ENCODE assay signal across 11 mouse cellular contexts in genomic region chr14:54191594-54192461, GRCm38 (mm10).
DNase-seq lines count a peak whose midpoint lies in the region; ATAC-seq and TF ChIP-seq lines count a peak whose summit lies in the region.
"Had no signal": no experiment of that assay in that cellular context is flagged by ENCODE, and none has a peak within 500 bp of the region (broad histone marks: within the 10 kb centered on the region; RNA-seq: fewer than 3 reads in every experiment).

No protein-coding gene starts in this region.

- H3K27ac ChIP-seq in midbrain, embryonic 13.5 days: peak overlapping the region; percentile 37
- no peak overlapping the region for H3K27ac ChIP-seq in midbrain, embryonic 10.5 days (replicated peaks)
- H3K27ac ChIP-seq in forebrain, embryonic 12.5 days: 0 out of 2 replicates have a peak overlapping the region, but pooled peaks have one; percentile 31
- peak overlapping the region; percentile 62 for H3K27ac ChIP-seq in hindbrain, embryonic 13.5 days
- peak overlapping the region; percentile 73 for H3K27ac ChIP-seq in left cerebral cortex, adult 2 months
- H3K27ac ChIP-seq: macrophage had no signal

- TF ChIP-seq CTCF in left cerebral cortex, adult 2 months (IDR thresholded peaks at IDR 0.05): no peak

- H3K4me2 ChIP-seq in midbrain, embryonic 13.5 days (replicated peaks): no peak overlapping the region
- peak overlapping the region; percentile 17; the same call in 1 of the 2 replicates for H3K4me2 ChIP-seq in forebrain, embryonic 12.5 days
- H3K4me2 ChIP-seq in hindbrain, embryonic 13.5 days: peak overlapping the region; percentile 21; the same call in 1 of the 2 replicates

- H3K4me3 ChIP-seq in midbrain, embryonic 13.5 days (replicated peaks): no peak overlapping the region
- no peak overlapping the region for H3K4me3 ChIP-seq in midbrain, embryonic 10.5 days
- no peak overlapping the region for H3K4me3 ChIP-seq in forebrain, embryonic 12.5 days (replicated peaks)
- H3K4me3 ChIP-seq in hindbrain, embryonic 13.5 days: no peak overlapping the region
- no peak overlapping the region for H3K4me3 ChIP-seq in left cerebral cortex, adult 2 months
- H3K4me3 ChIP-seq: erythroblast, embryonic 14.5 days had no signal

- ATAC-seq in midbrain, embryonic 13.5 days: peak; percentile 57; the same call in 1 of the 2 replicates
- ATAC-seq in forebrain, embryonic 12.5 days (ENCODE audit: low FRiP score): 0 out of 2 replicates have a peak, but pooled peaks have one; percentile 46
- ATAC-seq in hindbrain, embryonic 13.5 days (ENCODE audit: low FRiP score): peak; percentile 52
- ATAC-seq in megakaryocyte-erythroid progenitor cell, adult 5-6 weeks (replicated peaks; ENCODE audit: low FRiP score, low TSS enrichment, poor library complexity, severe bottlenecking): no peak

- H3K4me1 ChIP-seq in midbrain, embryonic 13.5 days (replicated peaks): peaks cover 41% of the 10 kb centered on the region
- H3K4me1 ChIP-seq in midbrain, embryonic 10.5 days: peaks cover 39% of the 10 kb centered on the region
- H3K4me1 ChIP-seq in forebrain, embryonic 12.5 days: peaks cover 34% of the 10 kb centered on the region
- peaks cover 53% of the 10 kb centered on the region for H3K4me1 ChIP-seq in hindbrain, embryonic 13.5 days (replicated peaks)

- intact Hi-C loops in left cerebral cortex, adult 2 months (cut with DNase I): no loop called here

- no peaks in the 10 kb centered on the region for H3K9me3 ChIP-seq in midbrain, embryonic 13.5 days
- no peaks in the 10 kb centered on the region for H3K9me3 ChIP-seq in midbrain, embryonic 10.5 days (replicated peaks)
- H3K9me3 ChIP-seq in forebrain, embryonic 12.5 days: no peaks in the 10 kb centered on the region
- no peaks in the 10 kb centered on the region for H3K9me3 ChIP-seq in hindbrain, embryonic 13.5 days
- H3K9me3 ChIP-seq: G1E had no signal

- H3K27me3 ChIP-seq in midbrain, embryonic 13.5 days: no peaks in the 10 kb centered on the region
- no peaks in the 10 kb centered on the region for H3K27me3 ChIP-seq in midbrain, embryonic 10.5 days (ENCODE audit: low read depth, poor library complexity, severe bottlenecking)
- H3K27me3 ChIP-seq in forebrain, embryonic 12.5 days: no peaks in the 10 kb centered on the region; the same call in 1 of the 2 replicates
- H3K27me3 ChIP-seq in hindbrain, embryonic 13.5 days: no peaks in the 10 kb centered on the region

- H3K36me3 ChIP-seq in midbrain, embryonic 13.5 days: no peaks in the 10 kb centered on the region
- H3K36me3 ChIP-seq in midbrain, embryonic 10.5 days: no peaks in the 10 kb centered on the region
- H3K36me3 ChIP-seq in forebrain, embryonic 12.5 days (replicated peaks): no peaks in the 10 kb centered on the region
- H3K36me3 ChIP-seq in hindbrain, embryonic 13.5 days: no peaks in the 10 kb centered on the region
- H3K36me3 ChIP-seq: G1E had no signal

- 52% methylated on average over 18 of the region's 18 CpGs for WGBS in midbrain, embryonic 13.5 days
- WGBS in midbrain, embryonic 10.5 days: 82% methylated on average over 18 of the region's 18 CpGs
- WGBS in forebrain, embryonic 12.5 days: 50% methylated on average over 18 of the region's 18 CpGs
- 45% methylated on average over 18 of the region's 18 CpGs for WGBS in hindbrain, embryonic 13.5 days

- no peak for DNase-seq in midbrain, embryonic 10.5 days (ENCODE audit: low spot score)
- DNase-seq in left cerebral cortex, adult 2 months (ENCODE audit: extremely low spot score in 1 of 2, low spot score in 2 of 2): peak; percentile 18 to 33
- no peak for DNase-seq in liver
- DNase-seq in adrenal gland, adult 2 months: no peak

- no peak overlapping the region for H3K9ac ChIP-seq in midbrain, embryonic 13.5 days (replicated peaks)
- H3K9ac ChIP-seq in forebrain, embryonic 12.5 days: no peak overlapping the region
- H3K9ac ChIP-seq in hindbrain, embryonic 13.5 days: no peak overlapping the region

Comparison
In these comparisons a context has a peak if more than half of its experiments do, and no peak if none do; other contexts are left out.
1. DNase-seq: peak in left cerebral cortex, adult 2 months (2 of 2); none in midbrain, embryonic 10.5 days (single experiment), liver (single experiment) and adrenal gland, adult 2 months (single experiment).